Mouse (Mus musculus) stomach, postnatal 0 days (tissue): ENCODE measurements at regions not wholly inside any gene's neighbourhood (a gene's known extent, or its start where the extent isn't known, plus 50 kb on each side); places are given as distances from the start of the nearest gene placed in this dataset.

Source experiments
- CTCF ChIP-seq: IDR thresholded peaks from 2 replicates; pipeline ENCODE4 v1.5.1; 2016; ENCODE audit warnings: antibody characterized with exemption, low read depth, mild to moderate bottlenecking, moderate library complexity
- EP300 ChIP-seq: optimal IDR thresholded peaks from 2 replicates; pipeline ENCODE3; 2016; ENCODE audit warnings: antibody characterized with exemption

- no peak for TF ChIP-seq CTCF
- TF ChIP-seq EP300 = no peak
Observed at GRCm38 (mm10) chr2:79557361-79557760, 77.8 kb upstream of the Itprid2 start.
